Mouse (Mus musculus) heart, adult 2 months (tissue): ENCODE measurements at regions not wholly inside any gene's neighbourhood (a gene's known extent, or its start where the extent isn't known, plus 50 kb on each side); places are given as distances from the start of the nearest gene placed in this dataset.

Experiments
- CTCF ChIP-seq: fragments of 200-600 bp; IDR thresholded peaks from 2 replicates; pipeline ENCODE4 v1.8.1; 2022; ENCODE audit warnings: antibody characterized with exemption, mild to moderate bottlenecking, moderate library complexity
- EP300 ChIP-seq: fragments of 200-500 bp; IDR thresholded peaks from 2 replicates; pipeline ENCODE4 v1.6.1; 2011; ENCODE audit warnings: low read depth, low read length, control low read depth; ENCODE audit not compliant: insufficient read depth
- POLR2A ChIP-seq: fragments of 200-500 bp; IDR thresholded peaks from 2 replicates; pipeline ENCODE4 v1.6.1; 2011; ENCODE audit warnings: mild to moderate bottlenecking, low read depth, low read length, control low read depth; ENCODE audit not compliant: insufficient read depth

DNA sequence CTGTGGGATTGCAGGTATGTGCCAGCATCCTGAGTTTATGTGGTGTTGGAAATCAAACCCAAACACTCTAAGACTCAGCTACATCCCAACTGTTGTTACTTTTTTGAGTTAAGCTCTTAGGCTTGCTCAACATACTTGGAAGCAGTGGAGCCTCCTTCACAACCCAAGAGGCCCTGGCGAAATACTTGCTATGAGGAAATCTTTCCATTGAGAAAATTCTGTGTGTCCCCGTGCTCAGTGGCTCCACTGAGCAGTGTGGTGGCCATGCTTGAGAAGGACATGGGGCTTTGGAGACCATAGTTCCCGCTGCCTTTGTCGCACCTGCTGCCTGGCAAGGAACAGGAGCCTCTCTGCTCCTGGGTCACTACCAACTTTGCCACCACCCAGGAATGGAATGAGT lies 89.9 kb upstream of the Ccnd1 start:
- TF ChIP-seq CTCF, result no peak
- TF ChIP-seq POLR2A, result no peak
- TF ChIP-seq EP300, result no peak
